Mouse (Mus musculus): ENCODE results near the gene Snrpa1. TPM values are rescaled to one million over a fixed set of nuclear protein-coding genes. Genes with fewer than 3 reads are reported as not detected.

Snrpa1 gene
- total RNA-seq, 2 experiments from 2014 or later: 15.2 to 22.4 TPM

GRCm38 (mm10) chr7:66087652-66088051, 28.8 kb downstream of the Snrpa1 start:
- Histone ChIP-seq H3K4me3 (no peak overlapping the region), H3K27ac (no peak overlapping the region)
- no peak for DNase-seq
- intact Hi-C loops (cut with DNase I): no loop called here
- TF ChIP-seq CTCF (IDR thresholded peaks at IDR 0.05): no peak

- no peak for TF ChIP-seq CTCF (IDR thresholded peaks at IDR 0.05)
- Histone ChIP-seq H3K4me3 (no peak overlapping the region), H3K27ac (no peak overlapping the region)
- intact Hi-C loops (cut with DNase I): no loop called here
- DNase-seq: no peak
These were observed 29.3 kb downstream of the Snrpa1 start for GRCm38 (mm10) chr7:66088077-66088476.

- intact Hi-C loops (cut with DNase I): no loop called here
- no peak for DNase-seq
- H3K4me3 ChIP-seq: no peak overlapping the region
- no peak for TF ChIP-seq CTCF (IDR thresholded peaks at IDR 0.05)
- no peak overlapping the region for H3K27ac ChIP-seq
These were observed 31.9 kb downstream of the Snrpa1 start for GRCm38 (mm10) chr7:66090676-66091190.

- DNase-seq: no peak
- intact Hi-C loops (cut with DNase I): no loop called here
- Histone ChIP-seq H3K27ac (no peak overlapping the region), H3K4me3 (no peak overlapping the region)
- TF ChIP-seq CTCF (IDR thresholded peaks at IDR 0.05): no peak
These were observed 32.8 kb downstream of the Snrpa1 start for GRCm38 (mm10) chr7:66091553-66091952.

- intact Hi-C loops (cut with DNase I): no loop called here
- H3K4me3 ChIP-seq: no peak overlapping the region
- no peak overlapping the region for H3K27ac ChIP-seq
- no peak for DNase-seq
- no peak for TF ChIP-seq CTCF (IDR thresholded peaks at IDR 0.05)
These were observed 33.9 kb downstream of the Snrpa1 start for GRCm38 (mm10) chr7:66092656-66093055.

- intact Hi-C loops (cut with DNase I): no loop called here
- Histone ChIP-seq H3K27ac (no peak overlapping the region), H3K4me3 (no peak overlapping the region)
- TF ChIP-seq CTCF (IDR thresholded peaks at IDR 0.05): no peak
- DNase-seq: peak; percentile 79
These were observed 35.3 kb downstream of the Snrpa1 start for GRCm38 (mm10) chr7:66094141-66094540.

- intact Hi-C loops (cut with DNase I): no loop called here
- no peak for TF ChIP-seq CTCF (IDR thresholded peaks at IDR 0.05)
- H3K27ac ChIP-seq: no peak overlapping the region
- no peak for DNase-seq
- H3K4me3 ChIP-seq: no peak overlapping the region
These were observed 40.0 kb downstream of the Snrpa1 start for GRCm38 (mm10) chr7:66098803-66099202.

GRCm38 (mm10) chr7:66101866-66102265, 43.1 kb downstream of the Snrpa1 start:
- DNase-seq: no peak
- no peak overlapping the region for H3K27ac ChIP-seq
- intact Hi-C loops (cut with DNase I): loop anchor here (1.0 to 10.0 kb wide), 3 partner anchors 198 to 563 kb away; no protein-coding TSS in a partner anchor
- TF ChIP-seq CTCF (IDR thresholded peaks at IDR 0.05): peak; percentile 79
- H3K4me3 ChIP-seq: no peak overlapping the region

GRCm38 (mm10) chr7:66104531-66104930, 45.7 kb downstream of the Snrpa1 start:
- intact Hi-C loops (cut with DNase I): loop anchor here (5.0 to 10.0 kb wide), 2 partner anchors 288 to 560 kb away; no protein-coding TSS in a partner anchor

GRCm38 (mm10) chr7:66105771-66106170, 47.0 kb downstream of the Snrpa1 start:
- intact Hi-C loops (cut with DNase I): loop anchor here (2.0 to 10.0 kb wide), 3 partner anchors 77 to 559 kb away; no protein-coding TSS in a partner anchor
- H3K27ac ChIP-seq: no peak overlapping the region

More at GRCm38 (mm10) chr7:66104531-66104930, 45.7 kb downstream of the Snrpa1 start:
- DNase-seq: no peak
- TF ChIP-seq CTCF (IDR thresholded peaks at IDR 0.05): no peak
- no peak overlapping the region for H3K27ac ChIP-seq
- no peak overlapping the region for H3K4me3 ChIP-seq

GRCm38 (mm10) chr7:66106581-66107056, 47.8 kb downstream of the Snrpa1 start:
- intact Hi-C loops (cut with DNase I): loop anchor here (2.0 to 10.0 kb wide), 3 partner anchors 76 to 558 kb away; no protein-coding TSS in a partner anchor
- DNase-seq: no peak
- TF ChIP-seq CTCF (IDR thresholded peaks at IDR 0.05): no peak
- no peak overlapping the region for H3K27ac ChIP-seq
- no peak overlapping the region for H3K4me3 ChIP-seq

More at GRCm38 (mm10) chr7:66105771-66106170, 47.0 kb downstream of the Snrpa1 start:
- no peak overlapping the region for H3K4me3 ChIP-seq
- DNase-seq: no peak
- no peak for TF ChIP-seq CTCF (IDR thresholded peaks at IDR 0.05)

GRCm38 (mm10) chr7:66107206-66107605, 48.4 kb downstream of the Snrpa1 start:
- intact Hi-C loops (cut with DNase I): loop anchor here (2.0 to 10.0 kb wide), 3 partner anchors 75 to 558 kb away; no protein-coding TSS in a partner anchor
- no peak overlapping the region for H3K27ac ChIP-seq
- no peak overlapping the region for H3K4me3 ChIP-seq
- DNase-seq: no peak
- TF ChIP-seq CTCF (IDR thresholded peaks at IDR 0.05): no peak

GRCm38 (mm10) chr7:66107930-66108329, 49.1 kb downstream of the Snrpa1 start:
- no peak overlapping the region for H3K4me3 ChIP-seq
- no peak overlapping the region for H3K27ac ChIP-seq
- peak; percentile 42 for TF ChIP-seq CTCF (IDR thresholded peaks at IDR 0.05)
- intact Hi-C loops (cut with DNase I): loop anchor here (2.0 to 10.0 kb wide), 3 partner anchors 74 to 557 kb away; no protein-coding TSS in a partner anchor
- peak; percentile 37 for DNase-seq

Measured in gastrocnemius, adult 2 months (tissue).